Mouse (Mus musculus) lung, postnatal 25 days (tissue): ENCODE measurements at regions not wholly inside any gene's neighbourhood (a gene's known extent, or its start where the extent isn't known, plus 50 kb on each side); places are given as distances from the start of the nearest gene placed in this dataset.

Experiments
- DNase-seq: peaks from one replicate; pipeline ENCODE4 v3.0.0; 2022; ENCODE audit warnings: low spot score

DNA sequence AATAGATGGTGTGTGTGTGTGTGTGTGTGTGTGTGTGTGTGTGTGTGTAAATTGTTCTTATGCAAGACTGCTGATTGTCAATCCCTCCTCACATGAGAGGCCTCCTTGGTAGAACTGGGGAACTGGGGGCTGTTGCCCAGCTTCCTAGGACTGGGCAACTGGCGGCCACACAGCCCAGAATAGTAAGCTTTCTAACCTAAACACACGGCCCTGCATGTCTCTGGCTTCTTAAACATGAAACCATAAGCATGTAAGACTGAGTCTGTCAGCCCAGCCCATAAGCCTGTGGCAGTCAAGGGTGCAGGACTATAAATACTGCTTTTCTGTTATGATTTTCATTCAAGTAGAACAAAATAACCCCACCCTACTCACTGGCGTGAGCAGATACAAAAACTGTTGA, 60.7 kb downstream of the Ifng start:
- no peak for DNase-seq

GRCm38 (mm10) chr10:118504811-118505210, 64.0 kb downstream of the Ifng start:
- DNase-seq: no peak

DNA sequence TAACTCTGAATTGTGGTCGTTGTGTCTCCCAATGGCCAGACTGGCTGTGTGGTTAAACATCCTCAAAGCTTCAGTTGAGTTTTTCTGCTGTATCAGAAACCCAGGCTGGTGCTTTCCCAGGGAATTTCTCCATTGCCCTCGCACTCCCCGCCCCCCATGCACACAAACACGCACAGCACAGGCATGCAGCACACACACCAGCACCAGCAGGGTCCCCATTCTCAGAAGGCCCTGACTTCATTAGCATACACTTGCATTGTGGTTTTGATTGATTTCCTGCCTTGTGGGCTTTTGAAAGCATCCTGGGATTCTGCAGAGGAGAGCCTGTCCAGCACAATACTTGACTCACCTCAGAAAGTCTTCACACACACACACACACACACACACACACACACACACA, 65.3 kb downstream of the Ifng start:
- no peak for DNase-seq

DNA sequence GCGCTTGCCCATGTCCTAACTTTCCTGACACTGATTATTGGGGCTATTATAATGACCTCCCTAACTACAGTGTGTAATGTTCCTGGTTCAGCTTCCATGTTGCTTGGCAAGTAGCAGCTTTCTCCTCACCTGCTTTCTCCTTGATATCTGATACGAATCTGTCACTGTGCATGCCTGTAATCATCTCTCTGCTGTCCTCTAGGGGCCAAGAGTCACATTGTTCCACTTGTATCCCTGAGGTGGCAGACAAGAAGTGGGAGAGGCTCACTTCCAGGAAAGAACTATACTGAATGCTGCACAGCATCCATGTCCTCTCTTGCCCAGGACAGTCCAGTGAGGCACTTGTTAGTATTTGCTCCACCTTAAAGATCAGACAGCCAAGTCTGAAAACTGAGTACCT, 66.8 kb downstream of the Ifng start:
- DNase-seq: peak; percentile 4

DNA sequence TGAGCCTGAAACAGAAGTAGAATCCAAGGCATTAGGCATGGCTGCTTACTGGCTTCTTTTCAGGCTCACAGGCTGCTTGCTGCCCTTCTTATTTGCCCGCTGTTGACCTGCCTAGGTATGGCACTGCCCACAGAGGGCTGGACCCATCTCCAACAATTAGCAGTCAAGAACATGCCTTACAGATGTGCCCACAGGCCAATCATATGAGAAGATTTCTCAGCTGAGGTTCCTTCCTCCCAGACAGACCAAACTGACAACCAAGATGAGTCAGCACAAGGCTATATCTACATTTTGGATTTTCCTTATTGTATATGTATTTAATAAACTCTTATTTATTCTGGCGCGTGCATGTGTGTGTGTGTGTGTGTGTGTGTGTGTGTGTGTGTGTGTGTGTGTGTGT, 76.0 kb downstream of the Ifng start:
- DNase-seq: no peak

GRCm38 (mm10) chr10:118517995-118518394, 77.1 kb downstream of the Ifng start:
- DNase-seq: no peak

DNA sequence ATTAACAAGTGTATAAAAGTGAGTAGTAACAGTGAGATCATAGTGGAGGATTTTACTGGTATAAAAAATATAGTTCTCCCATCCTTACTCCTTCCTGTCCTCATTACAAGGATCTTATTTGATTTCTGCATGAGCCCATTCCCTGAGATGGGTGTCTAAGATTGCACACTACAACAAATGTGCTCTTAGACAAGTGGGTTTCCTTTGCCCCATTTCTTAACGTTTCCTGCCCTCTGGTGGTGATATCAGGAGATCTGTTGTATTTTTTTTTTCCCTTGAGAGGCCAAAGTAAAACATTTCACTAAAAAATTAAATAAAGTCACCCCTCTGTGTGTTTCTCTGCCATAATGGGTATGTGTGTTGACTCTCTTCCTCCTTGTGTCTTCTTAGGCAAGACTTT, 105.1 kb downstream of the Ifng start:
- DNase-seq: no peak

DNA sequence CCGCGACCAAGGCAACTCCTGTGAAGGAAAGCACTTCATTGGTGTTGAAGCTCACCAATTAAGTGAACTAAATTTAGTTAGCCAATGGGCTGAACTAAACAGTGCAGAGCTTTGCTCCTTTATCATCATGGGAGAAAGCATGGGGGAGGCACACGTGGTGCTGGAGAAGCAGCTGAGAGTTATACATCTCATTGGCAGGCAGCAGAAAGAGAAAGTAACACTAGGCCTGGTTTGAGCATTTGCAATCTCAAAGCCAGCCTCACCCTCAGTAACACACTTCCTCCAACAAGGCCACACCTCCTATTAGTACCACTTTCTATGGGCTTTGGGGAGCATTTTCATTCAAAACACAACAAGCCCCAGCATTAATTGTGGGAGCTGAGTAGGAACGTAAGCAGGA, 109.4 kb downstream of the Ifng start:
- DNase-seq: no peak

DNA sequence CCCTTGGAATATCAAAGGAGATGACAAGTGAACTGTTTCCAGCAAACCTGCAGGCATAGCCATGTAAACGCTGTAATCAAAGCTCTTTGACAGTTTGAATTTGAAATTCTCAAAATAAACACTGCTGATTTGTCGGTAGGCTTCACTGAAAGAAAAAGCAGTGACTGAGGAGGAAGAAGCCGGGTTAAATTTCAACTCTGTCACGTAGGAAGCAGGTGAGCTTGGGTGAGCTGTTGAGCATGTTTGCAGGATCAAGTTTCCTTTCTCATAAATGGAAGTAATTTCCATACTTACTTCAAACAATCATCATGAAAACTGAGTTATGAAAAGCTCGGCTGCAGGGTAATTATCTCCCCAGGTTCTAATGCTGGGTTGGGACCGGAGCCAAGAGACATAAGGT, 118.0 kb downstream of the Ifng start:
- no peak for DNase-seq

DNA sequence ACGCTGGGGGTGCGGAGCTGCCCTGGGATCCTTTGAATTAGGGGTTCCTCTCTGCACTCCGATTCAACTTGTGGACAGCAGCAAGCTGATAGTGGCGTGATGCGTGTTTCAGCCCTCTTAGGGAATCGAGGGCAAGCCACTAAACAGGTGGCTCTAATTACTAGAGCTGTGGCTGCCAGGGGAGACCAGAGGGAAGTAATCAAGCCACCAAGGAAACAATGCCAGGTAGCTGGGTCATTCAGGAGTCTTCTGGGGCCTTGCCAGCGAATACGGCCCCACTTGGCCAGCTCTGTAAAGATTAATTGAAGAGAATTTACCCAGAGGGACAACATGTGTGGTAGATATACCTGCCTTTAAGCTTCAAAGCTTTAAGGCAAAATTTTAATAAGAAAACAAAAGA, 123.2 kb downstream of the Ifng start:
- no peak for DNase-seq

- no peak for DNase-seq
Observed at GRCm38 (mm10) chr10:118564528-118565268, 123.9 kb downstream of the Ifng start.

- DNase-seq: no peak
Observed at GRCm38 (mm10) chr10:118568617-118569016, 127.8 kb downstream of the Ifng start.

DNA sequence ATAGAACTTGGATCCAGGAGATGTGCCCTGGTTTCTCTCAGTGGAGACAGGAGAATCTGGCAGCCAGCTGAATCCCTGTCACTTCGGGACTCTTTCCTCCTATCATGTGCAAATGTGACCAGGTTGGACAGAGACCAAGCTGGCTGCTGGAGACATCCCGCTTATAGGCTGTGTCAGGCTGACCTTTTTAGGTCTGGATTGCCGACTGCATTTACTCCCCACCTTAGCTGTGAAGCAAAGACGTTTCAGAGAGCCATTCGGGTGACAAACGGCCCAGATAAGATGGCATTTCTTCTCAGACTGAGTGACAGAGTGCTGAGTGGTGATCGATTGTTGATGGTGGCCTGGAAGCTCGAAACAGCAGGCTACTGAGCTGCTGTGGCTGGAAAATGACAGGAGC, 128.6 kb downstream of the Ifng start:
- no peak for DNase-seq

- DNase-seq: no peak
Observed at GRCm38 (mm10) chr10:118573247-118573646, 132.4 kb downstream of the Ifng start.

DNA sequence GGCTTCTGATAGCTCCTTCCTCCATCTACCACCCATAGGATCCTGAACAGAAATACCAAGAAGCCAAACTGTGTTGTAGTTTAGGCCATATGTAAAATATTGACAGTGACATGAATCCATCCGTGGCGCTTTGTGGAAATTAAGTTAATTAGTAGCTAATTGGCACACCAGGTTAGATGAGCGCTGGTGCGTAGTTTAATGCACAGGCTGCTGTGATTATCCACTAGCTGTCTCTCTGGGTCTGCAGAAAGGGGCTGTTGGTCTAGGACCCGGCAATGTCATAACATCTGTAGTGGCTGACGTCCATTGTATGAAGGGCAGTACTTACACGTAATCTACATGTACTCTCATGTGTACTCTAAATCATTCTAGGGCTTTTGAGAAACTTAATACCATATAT, 134.7 kb downstream of the Ifng start:
- DNase-seq: no peak

- DNase-seq: no peak
Observed at GRCm38 (mm10) chr10:118581376-118581775, 140.5 kb downstream of the Ifng start.

DNA sequence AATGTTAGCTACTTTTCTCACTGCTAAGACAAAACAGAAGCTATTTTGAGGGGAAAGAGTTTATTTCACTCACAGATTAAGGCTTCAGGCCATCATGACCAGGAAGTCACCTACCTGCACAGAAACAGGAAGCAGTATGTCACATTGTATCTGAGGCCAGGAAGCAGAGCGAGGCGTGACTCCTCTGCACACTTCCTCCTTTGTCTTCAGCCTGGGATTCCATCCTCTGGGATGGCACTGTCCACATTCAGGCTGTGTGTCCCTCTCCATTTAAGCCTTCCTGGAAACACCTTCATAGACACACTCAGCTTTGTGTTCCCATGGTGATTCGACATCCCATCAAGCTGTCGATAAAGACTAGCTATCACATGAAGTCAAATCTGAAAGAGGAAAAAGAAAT, 145.0 kb downstream of the Ifng start:
- DNase-seq: no peak

DNA sequence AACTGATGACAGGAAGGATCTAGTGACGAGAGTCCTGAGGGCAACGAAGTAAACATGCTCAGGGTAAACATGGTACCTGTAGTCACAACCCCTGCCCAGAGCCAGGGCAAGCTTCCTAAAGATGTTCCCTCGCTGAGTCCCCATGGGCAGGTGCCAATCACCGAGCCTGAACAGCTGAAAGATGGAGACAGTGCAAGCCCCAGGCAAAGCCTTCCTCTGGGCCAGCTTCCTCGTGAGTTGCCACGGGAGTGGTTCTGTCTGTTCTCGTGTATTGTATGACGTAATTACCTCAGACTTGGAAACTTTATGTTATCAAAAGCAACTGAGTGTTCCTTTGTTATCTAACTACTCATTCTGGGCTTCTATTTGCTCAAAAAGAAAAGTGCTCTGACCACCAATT, 147.4 kb downstream of the Ifng start:
- DNase-seq: no peak

- peak; percentile 84 for DNase-seq
Observed at GRCm38 (mm10) chr10:118592648-118593368, 152.0 kb downstream of the Ifng start.

DNA sequence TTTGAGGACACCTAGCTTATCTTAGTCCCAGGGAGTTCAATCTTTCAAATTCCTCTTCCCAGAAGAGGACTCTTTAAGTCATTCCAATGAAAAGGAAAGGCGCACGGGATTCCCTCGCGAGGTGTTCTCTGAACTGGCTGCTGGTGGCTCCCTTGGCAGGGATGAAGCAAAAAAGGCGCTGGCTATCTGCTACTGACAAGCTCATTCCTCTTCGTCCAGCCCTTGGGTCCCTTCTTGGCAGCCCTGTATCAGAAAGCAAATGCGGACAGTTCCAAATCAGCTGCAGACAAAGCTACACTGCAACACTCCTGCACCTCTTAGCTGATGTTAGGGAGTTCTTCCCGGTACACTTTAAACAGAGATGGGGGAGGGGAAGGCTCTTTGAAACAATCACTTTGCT, 155.4 kb downstream of the Ifng start:
- no peak for DNase-seq

GRCm38 (mm10) chr10:118598497-118598896, 157.7 kb downstream of the Ifng start:
- no peak for DNase-seq

GRCm38 (mm10) chr10:118599197-118599596, 158.4 kb downstream of the Ifng start:
- no peak for DNase-seq

GRCm38 (mm10) chr10:118599610-118600009, 158.8 kb downstream of the Ifng start:
- no peak for DNase-seq

DNA sequence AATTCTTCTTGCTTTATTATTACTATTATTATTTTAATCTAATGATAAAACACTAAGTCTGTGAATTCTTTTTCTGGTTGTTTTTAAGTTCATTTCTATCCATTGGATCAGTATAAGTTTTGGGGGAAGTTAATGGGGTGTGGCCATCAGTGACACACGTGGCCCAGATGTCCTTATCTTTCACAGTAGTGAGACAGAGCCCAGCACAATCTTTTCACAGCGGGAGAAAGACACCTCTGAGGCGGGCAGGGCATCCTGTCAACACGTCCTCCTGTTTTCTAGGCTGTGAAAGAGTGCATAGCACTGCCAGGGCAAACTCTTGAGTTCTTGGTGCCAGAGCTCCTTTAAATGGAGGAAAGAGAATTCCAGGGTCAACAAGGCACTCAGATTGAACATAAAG, 162.1 kb downstream of the Ifng start:
- DNase-seq: no peak
